Mouse (Mus musculus) kidney, adult 9 months (tissue): Measurements from ENCODE around the gene Ntn3.

ENCODE experiments used
- DNase-seq: peaks from one replicate; pipeline ENCODE4 v3.0.0; 2022

Gene Ntn3

DNA sequence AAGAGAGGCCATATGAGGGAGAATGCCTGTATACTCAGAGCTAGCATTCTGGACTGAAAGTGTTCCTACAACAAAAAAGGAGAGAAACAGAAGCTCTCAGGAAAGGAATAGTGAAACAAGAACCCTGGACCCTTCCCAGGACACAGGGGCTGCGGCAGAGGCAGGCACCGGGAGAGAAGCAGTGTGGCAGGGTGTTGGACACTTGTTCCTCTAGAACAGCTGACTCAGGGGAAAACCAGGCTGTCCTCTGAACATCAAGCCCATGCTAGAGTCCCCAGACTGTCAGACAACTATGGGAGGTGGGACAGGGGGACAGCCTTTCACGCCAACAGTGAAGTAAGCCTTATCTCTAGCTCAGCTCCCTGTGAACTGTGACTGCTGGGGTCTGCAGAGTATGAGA lies 1.3 kb upstream of the Ntn3 start:
- no peak for DNase-seq

DNA sequence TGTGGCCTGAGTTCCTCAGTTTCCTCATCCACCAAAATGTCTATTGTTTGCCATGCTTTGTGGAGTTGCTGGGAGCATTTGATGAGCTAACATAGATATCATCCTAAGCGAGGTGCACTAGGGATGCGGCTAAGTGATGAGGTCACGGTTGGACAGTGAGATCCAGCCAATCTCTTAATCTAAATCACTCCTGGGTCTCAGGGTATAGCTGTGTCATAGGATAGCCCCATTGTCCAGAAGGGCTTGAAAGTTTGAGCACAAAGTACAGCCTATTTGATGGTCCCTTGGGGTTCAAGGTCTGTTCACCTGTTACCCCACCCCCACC lies 547 bp upstream of the Ntn3 start:
- DNase-seq, result no peak

DNA sequence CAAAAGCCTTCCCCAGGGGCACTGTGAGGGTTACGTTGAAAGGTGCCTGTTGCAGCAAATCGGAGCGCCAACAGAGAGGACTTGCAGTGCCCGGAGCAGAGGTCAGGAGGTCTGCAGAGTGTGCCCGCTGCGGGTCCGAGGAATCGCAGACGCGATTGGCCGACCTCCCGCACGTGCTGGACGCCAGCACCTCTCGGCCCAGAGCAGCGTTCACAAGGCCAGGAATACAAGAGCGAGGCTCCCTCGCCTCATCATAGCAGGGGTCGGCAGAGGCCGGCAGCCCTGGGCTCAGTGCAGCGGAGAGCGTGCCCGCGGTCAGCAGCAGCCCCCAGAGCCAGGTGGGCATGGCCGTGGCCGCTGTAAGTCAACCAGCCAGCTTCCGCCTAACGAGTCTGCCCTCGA lies 689 bp downstream of the Ntn3 start:
- no peak for DNase-seq

DNA sequence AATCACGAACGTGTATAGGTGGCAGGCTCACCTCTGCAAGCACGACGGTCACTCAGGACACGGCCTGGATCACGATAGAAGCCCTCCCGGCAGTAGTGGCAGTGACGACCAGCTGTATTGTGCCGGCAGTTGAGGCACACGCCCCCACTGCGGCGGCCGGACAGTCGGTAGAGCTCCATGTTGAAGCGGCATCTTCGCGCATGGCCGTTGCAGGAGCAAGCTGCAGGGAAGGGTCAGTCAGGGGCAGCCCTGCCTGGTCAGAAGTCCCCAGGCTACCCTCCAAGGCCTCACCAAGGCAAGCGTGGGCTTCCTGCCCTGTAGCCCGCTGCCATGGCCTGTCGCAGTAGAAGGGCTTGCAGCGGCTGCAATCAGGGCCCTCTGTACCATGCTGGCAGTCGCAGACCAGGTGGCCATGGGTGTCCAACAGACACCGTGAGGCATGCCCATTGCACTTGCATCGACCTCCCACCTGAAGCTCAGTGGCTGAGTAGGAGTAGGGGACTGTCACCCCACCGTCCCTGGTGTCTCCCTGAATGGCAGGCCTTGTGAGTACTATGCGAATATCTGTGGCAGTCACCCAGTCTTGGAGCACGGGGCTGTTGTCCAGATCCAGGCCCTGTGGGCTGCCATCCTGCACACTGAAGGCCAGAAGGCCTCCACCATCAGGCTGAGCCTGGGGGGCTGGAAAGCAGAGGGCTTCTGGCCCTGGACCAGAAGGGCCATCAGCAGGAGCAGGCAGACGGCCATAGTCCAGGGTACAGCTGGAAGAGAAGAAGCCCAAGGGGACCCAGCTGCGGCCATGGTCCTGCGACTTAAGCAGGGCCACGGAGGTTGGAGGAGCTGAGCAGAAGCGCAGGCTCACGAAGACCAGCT lies 1.3 kb downstream of the Ntn3 start:
- no peak for DNase-seq

DNA sequence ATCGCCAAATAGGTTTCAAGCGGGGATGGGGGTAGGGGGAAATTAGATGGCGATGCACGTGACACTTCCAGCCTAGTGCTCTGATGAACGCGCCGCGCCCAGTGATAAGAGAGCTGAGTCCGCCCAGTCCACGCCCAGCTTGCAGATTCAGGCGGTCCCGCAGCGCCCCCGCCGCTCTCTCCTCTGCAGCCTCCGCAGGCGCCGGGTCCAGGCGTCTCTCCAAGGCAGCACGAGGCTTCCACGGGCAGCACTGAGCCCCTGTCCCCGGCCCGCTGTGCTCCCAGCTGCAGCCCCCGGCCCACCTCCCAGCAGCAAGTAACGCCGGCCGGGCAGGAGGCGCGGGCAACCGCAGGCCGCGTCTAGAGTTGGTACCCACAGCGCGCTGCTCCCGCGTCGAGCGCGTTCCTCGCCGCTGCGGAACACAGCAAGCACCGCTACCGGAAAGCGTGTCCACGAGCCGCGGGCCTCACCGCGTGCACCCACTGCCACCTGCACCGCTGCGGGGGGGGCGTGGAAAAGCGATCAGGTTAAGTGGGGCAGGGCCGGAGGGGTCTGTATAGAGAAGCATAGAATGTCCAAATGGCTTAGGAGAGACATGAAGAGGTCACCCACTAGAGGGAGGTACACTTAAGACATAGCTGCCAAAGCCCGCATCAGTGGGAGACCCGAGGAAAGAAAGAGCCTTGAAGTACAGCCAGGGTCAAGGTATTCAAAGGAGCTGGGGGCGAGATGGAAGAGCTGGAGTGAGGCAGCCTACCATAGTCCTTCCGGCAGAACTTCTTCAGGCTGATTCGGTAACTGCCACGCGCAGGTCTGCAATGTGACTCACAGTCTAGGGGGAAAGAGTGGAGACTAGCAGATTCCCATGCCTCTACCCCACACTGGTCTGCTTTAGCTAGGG lies 2.6 kb downstream of the Ntn3 start:
- DNase-seq, result peak; percentile 21

DNA sequence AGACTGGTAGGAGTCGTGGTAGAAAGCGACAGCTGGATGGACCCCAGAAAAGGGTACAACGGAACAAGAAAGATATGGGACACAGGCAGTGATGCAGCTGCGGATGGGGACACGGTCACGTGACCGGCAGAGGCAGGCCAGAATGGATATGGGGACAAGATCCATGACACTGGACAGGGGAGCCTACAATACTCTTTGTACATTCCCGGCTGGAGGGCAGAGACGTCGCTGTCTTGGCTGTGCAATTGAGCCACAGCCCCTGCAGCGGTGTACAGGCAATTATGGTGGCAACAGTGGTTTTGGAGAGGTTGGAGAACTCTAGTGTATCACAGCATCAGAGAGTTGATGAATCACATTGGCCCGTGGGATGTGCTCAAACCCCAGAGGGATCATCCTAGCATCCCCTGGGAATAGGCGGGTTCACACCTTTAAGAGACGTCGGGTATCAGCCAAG lies 3.4 kb downstream of the Ntn3 start:
- no peak for DNase-seq

DNA sequence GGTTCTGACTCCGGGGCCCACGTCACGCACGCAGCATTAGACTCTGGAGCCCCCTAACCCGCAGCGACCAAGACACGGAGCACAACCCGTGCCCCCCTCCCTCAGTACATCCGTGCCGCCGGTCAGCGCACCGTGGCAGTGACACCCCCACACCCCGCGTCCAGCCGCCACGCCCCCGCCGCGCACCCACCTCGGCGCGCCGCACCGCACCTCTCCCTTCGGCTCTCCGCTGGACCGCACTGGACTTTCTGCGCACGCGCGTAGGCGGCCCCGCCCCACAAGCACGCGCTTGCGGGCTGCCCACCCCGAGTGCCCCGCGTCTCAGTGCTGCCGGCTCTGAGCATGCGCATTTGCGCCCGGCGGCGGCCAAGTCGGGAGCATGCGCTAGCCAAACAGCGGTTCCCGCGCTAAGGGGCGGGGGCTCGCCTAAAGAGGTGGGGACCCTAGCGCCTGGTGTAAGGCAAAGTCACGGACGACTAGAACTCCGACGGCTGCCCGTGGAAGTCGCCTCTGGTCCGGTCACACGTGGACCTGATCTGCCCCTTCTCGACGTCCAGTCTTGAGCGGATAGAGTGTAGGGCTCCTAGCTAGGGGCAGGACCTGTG lies 3.9 kb downstream of the Ntn3 start, which contains the start of gene Tbc1d24:
Gene Tbc1d24, minus strand, starts transcription at position 279 of the 605 bp plus-strand sequence.
- DNase-seq, result peak; percentile 89

DNA sequence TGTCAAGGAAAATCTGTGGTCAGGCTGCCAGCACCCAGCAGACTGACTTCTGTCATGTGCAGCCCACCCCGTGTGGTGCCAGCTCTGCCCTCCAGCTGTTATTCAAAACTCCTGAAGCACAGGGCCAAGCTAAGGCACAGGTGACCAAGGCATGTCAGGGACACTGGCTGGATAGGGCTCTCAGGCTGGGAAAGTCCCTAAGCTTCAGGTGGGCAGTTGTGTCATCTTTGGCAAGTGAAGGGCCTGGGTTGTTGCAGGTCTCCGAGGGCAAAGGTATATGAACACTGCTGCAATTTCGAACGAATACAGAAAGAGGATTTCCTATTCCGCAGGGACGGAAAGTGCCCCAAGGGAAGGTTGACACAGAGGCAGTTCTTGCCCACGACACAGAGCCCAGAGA lies 4.5 kb downstream of the Ntn3 start:
- DNase-seq, result peak; percentile 11

DNA sequence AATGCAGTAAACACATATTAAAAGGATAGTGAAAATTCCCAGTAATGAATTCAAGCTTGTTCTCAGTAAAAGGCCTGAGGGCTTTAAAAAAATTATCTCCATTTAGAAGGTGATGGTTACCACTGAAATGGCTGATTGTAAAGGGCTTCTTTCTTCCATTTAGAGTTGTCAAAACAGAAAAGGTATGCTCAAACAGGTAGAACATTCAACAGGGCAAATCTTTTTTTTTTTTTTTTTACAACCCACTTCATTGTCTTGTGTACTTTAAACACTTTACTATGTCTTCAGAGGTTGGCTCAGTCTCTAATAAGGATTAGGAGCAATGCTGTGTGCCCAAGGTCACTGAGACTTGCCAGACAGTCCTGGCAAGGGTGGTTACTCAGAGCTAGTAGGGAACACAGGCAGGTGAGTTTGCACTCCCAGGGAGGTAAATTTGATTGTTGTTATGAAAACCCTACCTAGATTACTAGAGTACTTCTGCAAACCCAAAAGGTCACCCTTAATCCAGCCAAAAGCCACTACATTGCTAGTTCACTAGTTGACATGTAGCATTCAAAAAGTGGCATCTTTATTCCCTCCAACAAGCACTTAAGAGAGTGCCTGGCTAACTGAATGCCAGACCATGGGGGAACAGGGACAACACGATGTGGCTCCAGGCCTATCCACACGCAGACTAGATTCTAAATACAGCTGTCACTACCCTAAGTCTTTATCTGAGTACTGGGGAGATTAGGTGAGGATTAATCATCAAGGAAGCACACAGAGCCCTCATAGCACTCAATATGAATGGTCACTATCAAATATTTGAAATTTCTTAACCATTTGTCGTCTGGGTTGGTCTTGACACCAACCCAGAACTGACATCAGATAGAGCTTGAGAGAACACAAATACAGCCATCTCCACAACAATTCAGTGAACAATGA lies 5.5 kb downstream of the Ntn3 start:
- no peak for DNase-seq

DNA sequence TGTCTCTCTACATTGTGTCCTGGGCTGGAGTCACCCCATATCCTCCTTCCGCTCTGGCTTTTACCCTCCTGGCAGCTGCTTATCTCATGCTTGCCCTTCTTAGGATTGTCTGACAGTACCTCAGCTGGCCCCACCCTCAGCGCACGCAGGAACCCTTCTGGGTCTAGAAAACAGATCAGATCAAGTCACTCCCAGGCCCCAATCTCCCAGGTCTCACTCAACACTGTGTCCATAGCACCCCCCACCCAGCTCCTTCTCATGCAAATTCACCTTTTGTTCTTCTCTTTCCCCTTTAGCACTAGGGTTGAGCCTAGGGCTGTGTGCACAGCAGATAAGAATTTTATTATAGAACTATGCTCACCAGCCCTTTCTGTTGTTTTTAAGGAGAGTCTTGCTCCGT lies 6.3 kb downstream of the Ntn3 start:
- no peak for DNase-seq

DNA sequence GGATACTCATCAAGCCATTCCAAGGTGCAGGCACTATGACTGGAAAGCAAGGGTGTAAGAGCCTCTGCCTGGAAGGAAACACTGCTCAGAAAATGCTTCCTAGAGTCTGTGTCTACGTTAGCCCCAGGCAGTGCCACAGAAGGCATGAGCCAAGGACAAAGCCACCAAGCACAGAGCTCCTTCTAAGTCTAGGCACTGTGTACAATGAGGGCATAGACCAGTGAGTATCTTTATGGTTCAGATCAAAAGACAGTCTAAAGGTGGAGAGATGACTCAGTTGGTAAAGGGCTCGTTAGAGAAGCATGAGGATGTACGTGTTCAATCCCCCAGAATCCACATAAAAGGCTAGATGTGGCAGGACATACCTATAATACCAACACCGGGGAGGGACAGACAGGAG lies 8.2 kb downstream of the Ntn3 start:
- no peak for DNase-seq

DNA sequence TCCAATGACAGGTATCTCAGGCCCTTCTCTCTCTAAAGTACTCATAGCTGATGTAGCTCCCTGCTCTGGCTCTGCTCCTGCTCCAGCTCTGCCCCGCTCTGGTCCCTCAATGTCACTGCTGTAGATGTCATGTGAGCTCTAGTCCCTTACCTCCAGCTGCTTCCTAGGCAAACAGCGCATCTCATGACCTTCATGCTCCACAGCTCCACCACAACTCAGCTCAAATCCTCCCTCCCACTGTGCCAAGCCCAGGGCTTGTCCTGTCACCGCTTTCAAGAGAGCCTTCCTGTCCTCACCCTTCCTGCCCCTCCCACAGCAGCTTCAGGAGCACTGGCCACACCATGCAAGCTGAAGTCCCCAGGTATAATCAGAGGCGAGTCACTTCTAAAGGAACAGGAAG lies 9.6 kb downstream of the Ntn3 start:
- DNase-seq, result peak; percentile 27

DNA sequence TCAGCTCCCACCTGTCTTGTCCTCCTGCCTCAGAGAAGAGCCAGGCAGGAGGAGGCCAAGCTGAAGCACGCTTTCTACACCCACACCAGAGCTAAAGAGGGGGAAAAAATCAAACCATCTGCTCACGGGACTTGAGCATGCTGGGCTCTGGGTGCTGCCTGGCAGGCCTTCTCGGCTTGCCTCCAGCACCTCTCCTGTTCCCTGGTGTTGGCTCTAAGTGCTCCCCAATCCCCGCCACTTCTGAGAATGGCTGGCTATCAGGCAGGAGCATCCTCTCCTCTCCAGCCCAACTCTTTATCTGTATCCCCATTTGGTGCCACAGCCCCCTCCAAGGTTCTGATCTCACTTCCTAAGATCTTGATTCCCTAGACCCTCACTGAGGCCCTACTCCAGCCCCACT lies 10.1 kb downstream of the Ntn3 start:
- DNase-seq, result no peak

DNA sequence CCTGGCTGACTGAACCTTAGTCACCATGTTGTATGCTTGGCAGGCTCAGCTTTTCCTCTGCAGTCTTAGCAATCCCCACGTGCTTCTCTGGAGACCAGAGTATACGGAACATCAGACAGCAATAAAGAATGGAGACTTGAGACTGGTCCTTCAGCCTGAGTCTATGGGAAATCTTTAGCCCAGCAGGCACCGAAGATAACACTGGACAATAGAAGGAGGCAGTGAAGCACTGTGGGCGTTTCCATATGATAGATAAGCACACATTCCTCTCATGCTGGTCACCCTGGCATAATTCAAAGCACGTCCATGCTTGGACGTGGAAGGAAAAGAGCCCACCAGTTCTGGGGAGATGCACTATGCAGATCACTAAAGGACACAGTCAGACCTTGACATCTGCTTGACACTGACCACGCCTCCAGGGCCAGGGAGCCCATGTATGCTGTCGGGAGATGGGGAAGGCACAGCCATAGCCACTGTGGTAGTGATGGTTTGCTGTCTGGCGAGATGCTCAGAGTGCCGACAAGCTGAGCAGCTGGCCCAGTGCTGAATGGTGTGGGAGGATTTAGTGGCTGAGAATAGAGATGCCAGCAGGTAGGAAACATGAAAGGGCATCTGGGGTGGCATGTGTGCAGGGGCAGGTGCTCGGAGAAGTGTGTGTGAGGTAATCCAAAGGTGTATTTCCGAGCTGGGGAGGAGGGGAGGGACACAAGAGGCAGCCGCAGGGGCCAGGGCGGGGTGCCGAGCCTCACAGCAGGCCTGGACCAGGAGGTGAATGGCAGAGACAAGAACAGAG lies 12.1 kb downstream of the Ntn3 start:
- no peak for DNase-seq

DNA sequence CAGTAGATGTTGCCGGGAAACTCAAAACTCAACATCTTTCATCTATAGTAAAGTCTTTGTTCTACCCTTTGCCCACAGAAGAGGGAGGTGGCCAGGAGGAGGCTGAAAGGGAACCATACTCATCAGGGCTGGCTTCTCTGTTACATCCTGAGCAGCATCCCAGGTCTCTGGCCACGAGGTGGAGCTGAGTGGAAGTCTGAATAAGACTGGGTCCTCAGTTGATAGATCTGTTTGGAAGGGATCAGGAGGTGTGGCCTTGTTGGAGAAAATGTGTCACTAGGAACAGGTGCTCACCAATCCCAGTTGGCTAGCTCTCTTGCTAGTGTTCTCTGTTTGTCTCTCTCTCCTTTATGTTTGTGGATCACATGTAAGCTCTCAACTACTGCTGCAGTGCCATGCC lies 14.0 kb downstream of the Ntn3 start:
- DNase-seq, result no peak

DNA sequence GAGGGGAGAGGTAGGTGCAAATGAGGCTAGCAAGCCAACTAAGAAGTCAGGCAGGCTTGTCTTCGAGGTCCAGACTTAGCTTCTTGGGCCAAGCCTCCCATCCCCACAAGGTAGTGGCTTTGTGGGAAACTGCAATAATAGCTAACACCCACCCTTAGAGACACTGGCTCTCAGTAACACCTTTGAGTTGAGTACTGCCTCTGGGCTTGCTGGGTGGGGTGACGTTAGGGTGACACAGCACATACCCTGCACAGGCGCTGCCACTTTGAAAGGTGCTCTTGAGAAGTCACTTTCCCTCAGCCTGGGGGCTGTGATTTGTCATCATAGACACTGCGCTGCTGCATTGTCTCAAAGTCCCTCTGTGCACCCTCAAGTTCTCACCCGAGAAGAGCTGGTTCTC lies 15.6 kb downstream of the Ntn3 start:
- DNase-seq, result no peak

DNA sequence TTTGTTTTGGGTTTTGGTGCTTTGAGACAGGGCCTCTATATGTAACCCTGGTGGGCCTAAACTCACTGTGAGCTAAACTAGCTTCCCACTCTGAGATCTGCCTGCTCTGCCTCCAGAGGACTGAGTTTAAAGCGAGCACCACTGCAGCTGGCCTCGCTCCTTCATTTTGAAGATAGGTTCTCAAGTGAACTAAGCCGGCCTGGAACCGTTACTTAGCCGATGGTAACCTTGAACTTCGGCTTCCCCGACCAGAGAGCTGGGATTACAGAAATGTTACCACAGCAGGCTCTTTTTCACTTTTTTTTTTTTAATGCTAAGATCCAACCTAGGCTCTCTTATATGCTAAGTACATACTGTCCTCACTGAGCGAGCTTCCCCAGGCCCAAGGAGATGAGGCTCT lies 16.1 kb downstream of the Ntn3 start:
- DNase-seq, result no peak

DNA sequence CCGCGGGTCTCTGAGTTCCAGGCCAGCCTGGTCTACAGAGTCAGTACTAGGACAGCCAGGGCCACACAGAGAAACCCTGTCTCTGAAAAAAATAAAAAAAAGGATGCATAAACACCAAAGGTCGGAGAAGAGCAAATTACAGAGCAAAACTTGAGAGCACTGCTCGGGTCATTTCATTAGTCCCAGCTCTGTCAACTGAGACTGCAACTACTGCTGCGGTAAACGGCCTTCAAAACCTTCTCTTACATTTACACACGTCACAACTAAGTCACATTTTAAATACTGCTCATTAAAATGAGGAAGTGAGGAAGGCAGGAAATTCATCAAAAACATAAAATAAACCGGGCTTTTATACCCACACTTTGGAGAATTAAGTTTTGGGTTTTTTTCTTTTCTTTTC lies 16.5 kb downstream of the Ntn3 start:
- DNase-seq, result no peak

DNA sequence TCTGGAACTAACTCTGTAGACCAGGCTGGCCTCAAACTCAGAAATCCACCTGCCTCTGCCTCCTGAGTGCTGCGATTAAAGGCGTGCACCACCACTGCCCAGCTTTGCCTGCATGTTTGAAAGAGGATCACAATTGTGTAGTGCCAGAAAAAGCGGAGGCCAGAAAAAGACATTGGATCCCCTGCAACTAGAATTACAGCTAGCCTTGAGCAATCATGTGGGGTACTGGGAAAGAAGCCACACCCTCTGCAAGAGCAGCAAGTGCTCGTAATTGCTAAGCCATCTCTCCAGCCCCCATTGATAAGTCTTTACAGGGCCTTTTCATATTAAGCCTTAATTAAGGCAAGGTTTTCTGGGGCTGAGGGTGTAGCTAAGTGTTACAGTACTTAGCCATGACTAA lies 17.9 kb downstream of the Ntn3 start:
- DNase-seq, result no peak

DNA sequence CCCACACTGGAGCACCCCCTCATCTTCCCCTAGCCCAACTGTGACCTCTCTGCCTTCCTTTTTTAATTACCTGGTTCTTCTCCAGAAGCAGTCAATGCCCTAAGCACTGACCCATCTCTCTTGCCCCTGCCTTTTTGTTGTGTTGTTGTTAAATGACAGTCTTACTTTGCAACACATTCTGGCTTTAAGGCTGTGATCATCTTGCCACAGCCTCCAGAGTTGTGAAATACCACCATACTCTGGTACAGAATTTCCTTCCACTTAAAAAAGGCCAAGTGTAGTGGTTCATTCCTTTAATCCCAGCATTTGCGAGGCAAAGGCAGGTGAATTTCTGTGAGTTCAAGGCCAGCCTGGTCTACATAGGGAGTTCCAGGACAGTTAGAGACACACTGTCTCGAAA lies 18.4 kb downstream of the Ntn3 start:
- DNase-seq, result no peak

DNA sequence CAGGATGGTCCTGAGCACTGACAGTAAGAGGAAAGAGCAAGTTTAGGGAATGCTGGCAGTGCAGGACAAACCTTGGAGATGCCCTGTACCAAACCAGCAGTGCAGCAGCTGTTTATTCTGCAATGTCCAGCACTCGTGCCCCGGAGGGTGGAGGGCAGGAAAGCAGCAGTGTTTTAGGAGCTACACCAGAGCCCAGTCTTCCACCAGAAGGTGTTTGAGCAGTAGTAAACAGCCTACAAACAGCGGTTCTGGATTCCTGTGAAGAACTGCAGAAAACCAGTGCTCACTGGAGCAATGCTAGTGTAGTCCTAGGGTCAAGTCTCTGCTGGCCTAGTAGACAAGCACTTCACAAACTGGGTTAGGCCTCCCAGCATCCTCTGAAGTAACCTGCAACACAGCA lies 35.1 kb downstream of the Ntn3 start:
- DNase-seq, result no peak

DNA sequence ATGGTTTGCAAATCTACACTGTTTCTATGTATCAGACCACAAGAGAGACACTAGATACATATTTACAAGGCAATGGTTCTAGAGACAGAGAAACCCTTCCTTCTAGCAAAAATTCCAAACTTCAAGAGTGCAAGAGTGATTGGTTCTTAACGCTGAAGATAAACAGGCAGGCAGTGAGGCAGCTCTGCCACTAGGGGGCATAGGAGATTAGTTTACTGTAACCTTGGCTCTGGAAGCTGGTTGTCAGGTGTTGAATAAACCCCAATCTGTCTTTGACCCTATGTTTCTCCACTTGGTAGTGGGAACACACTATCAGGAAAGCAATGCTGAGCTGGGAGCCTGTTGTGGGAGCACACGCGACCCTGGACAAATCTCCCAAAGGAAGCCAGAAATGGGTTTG lies 35.9 kb downstream of the Ntn3 start:
- peak; percentile 82 for DNase-seq
